Mouse (Mus musculus) frontal cortex, postnatal 36 days (tissue): ENCODE measurements around the gene Nudt3.
A peak's percentile ranks its signal among the peaks of the same experiment; 100 is the strongest.

ENCODE experiments used
- DNase-seq, 2 experiments: peaks; one replicate each; pipeline ENCODE4 v3.0.0; 2022; ENCODE audit warnings: low spot score in 2 of 2

Gene Nudt3

DNA sequence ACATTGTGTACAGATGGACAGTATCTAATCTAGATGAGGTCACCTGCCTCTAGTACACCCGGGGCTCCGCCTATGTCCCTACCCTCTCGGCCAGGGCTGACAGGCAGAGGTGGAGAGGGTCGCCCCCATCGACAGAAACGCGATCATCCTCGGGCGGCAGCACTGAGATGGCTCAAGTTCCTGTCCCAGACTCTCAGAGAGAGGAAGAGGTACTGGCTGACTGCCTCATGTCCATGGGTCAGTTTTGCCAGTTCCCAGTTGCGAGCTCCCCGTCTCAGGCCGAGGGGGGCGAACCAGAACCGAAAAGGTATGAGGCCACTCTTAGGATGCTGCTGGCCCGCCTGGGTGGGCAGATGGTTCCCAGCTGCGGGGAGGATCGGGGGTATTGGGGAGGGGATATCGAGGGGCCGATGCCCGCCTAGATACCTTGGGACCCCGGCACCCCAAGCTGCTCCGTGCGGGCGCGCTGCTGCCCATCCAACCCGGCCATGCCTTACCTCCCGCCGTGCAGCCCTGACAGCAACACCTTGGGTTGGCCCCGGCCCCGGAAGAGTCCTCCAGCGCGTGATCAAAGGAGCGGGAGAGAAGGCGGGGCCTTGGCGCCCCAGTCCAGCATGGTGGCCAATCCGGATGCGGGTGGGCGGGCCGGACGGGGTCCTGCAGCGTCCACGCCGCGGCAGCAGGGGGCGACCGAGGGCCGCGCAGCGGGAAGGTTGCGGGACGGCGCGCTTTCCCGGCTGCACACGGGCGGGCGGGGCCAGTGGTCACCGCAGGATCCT is 57.9 kb downstream of the Nudt3 start, which contains the start of gene AI413582:
Gene AI413582, minus strand, starts transcription at position 594 of the 779 bp plus-strand sequence.
- DNase-seq: peak; percentile 97

DNA sequence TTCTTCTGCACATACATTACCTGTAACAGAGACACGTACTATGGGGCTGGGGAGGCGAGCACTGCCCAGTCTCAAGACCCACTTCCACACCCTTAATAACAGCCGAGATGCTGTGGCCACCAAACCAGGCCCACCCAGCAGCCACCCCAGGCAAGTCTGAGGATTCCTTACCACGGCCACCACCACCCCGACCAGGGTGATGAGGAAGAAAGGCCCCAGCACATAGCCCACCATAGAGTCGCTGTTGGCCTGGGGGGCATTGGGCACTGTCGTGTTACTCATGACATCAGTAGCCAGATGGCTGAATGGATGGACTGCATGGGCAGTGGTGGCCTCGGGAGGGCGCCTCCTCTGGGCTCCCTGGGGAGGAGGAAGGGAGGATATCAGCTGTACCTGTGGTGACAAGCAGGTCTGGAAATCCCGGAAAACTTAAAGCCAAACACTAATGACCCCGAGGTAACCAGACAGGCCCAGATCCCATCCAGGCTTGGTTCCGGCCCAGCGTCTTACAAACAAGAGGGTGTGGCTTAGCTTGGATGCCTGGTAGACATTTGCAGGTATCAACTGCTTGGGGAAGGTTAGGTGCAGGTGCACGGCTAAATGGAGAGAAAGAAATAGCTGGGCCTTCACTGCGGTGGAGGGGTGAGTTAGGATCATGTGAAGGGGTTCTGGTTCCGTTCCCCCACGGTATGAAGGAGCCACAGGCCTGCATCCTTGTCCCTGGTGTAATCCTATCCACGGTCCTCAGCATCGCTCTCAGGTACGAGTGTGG is 58.7 kb downstream of the Nudt3 start:
- DNase-seq: no peak

DNA sequence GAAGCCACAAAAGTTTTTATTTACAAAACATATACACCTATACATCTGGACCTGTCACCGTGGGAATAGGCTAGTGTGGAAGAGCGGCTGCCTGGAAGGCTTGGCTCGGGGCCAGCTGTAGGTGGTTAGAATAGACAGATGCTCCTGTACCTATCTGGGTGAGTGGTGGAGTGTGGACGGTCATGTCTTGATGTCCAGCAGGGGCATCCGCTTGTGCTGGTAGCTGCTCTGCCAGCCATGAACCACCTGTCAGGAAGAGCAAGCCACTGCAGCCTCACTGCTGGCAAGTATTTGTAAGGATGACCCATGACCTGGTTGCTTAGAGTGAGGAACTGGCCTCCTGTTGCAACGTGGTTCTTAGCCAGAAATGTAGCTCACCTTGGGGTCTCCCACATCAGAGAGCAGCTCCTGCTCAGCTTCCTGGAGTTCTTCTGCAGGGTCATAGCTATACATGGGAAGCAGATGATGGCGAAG is 59.5 kb downstream of the Nudt3 start:
- DNase-seq: no peak

DNA sequence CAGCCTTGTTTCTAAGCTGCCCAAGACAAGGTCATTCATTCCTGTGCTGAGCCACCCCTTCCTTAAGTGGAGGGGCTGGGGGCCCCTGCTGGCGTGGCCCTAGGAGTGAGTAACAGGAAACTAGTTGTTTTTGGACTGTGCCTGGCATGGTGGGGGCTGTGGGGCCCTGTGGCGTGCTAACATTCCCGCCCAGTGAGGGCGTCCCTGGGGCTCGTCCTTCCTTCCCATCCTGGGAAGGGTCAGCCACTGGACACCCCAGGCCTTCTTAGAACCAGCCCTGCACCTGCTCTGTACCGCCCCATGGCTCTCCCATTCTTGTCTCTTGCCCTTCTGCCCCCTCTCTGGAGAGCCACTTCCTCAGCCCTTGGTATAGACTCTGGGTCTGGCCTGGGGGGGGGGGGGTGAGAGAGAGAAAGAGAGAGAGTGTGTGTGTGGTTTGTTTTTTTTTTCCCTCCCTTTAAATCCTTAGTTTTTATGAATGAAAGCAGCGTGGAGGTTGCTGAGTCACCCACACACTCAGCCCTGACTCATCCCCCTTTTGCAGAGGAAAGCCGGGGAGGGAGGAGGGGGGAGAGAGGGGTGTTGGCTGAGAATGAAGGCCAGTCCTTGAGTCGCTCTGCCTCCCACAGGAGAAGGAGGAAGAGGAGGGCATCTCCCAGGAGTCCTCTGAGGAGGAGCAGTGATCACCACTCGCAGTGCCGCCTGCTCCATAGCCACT is 61.3 kb downstream of the Nudt3 start:
- peak; percentile 70 to 76 for DNase-seq

DNA sequence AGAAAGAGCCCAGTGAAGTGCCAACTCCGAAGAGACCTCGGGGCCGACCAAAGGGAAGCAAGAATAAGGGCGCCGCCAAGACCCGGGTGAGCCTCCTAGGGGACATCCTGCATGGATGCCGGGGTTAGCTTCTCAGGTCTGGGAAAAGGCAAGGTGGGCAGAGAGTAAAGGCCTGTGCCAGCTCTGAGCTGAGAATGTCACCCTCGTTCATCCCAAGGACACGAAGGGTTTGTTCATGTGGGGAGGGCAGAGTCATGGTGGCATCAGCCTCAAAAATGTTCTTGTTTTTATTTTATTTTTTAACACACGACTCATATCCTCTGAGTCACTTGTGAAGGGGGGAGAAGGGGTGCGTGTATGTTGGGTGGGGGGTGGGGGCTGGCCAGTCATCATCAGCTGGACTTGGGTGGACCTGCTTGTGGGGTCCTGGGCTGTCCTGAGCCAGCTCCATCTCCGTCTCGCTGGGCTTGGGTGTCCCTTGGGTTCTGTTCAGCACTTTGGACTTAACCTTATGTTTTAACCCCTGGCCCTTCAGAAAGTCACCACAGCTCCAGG is 62.3 kb downstream of the Nudt3 start:
- DNase-seq: no peak

DNA sequence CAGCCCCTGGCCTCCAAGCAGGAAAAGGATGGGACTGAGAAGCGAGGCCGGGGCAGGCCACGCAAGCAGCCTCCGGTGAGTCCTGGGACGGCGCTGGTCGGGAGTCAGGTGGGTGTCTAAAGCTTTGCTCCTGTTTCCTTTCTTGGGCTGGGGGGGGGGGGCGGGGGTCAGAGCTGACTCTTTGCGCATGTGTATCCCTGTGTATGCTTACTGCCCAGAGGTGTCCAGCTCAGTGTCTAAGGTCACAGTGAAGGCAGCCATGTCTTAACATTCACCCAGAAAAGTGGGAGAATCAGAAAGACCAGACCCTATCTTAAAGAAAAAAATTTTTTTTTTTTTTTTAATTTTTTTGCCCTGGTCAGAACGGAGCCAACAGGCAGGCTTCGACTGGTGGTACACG is 63.7 kb downstream of the Nudt3 start:
- no peak for DNase-seq

DNA sequence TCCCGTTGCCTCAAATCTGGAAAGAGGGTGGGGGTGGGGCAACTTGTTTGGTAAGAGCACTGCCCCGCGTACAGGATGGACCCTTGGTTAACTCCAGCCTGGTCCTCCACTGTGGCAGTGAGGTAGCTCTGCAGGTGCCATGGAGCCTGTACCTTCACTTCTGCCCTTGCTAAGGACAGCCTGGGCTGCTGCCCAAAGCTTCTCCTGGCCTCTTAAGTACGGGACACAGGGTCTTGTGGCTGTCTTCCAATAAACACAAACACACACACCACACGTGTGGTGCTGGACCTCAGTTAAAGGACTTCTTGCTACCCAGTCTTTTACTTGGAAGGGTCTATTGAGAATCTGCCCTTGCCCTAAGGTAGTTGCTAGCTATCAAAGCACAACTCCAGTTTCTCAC is 64.5 kb downstream of the Nudt3 start:
- no peak for DNase-seq

DNA sequence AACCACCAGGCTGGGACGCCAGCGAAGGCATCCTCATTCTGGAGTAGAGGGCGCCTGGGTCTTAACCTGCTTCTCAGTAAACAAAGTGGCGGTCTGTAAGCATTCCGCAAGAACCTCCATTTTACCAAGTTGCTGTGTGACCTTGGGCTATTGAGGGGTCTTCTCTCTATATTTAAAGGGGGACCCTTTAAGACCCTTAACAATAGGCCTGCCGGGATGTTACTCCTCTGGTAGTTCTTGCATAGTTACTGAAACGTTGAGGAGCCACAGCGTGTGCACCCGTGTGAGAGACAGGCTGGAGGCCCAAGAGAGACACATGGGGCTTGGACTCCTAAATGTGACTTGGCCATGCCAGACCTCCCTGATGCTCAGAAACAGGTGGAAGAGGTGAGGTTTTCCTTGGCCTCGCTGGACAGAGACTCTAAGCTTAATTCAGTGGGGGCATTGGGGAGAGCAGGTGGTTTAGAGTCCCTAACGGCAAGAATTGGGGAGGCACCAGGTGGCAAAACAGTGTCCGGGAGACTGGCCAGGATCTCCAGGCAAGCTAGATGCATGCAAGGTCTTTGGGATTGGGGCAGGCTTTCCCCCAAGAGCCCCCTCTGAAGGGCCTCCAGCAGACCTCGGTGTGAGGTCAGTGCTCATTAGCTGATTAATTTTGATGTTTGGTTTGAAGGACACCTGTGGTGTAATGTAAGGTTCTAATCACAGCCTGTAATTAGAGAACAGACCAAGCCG is 65.2 kb downstream of the Nudt3 start:
- DNase-seq: no peak

DNA sequence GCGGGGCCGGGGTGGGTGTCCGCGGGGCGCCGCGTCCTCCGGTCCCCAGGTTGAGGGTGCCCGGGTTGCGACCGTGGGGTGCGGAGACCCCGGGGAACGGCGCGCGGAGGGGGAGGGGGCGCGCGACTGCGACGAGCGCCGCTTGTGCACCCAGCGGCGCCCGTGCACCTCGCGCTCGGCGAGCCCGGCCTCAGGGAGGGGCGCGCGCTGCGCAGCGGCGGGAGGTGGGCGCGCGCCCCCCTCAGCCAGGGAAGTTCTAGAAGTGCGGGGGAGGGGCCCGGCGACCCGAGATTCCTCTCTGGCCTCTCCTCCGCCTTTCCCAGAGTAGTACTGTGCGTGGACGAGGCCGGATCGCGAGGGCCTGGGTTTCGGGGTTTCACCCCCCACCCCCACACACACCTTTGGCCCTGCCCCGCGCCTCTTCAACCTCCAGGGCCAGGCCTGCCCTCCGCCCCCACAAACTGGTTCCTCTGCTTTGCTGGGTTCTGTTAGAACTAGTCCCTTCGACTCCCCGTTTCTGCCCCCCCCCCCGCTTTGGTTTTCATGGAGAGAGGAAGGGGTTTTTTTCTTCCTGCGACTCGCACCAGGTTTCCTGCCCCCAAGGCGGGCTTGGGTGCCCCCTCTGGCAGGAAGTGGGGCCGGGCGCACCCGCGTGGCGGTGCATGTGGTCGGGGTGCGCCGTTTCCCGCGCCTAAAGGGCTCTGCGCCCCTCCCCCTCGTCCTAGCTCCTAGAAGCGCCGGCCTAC is 65.9 kb downstream of the Nudt3 start:
- no peak for DNase-seq

DNA sequence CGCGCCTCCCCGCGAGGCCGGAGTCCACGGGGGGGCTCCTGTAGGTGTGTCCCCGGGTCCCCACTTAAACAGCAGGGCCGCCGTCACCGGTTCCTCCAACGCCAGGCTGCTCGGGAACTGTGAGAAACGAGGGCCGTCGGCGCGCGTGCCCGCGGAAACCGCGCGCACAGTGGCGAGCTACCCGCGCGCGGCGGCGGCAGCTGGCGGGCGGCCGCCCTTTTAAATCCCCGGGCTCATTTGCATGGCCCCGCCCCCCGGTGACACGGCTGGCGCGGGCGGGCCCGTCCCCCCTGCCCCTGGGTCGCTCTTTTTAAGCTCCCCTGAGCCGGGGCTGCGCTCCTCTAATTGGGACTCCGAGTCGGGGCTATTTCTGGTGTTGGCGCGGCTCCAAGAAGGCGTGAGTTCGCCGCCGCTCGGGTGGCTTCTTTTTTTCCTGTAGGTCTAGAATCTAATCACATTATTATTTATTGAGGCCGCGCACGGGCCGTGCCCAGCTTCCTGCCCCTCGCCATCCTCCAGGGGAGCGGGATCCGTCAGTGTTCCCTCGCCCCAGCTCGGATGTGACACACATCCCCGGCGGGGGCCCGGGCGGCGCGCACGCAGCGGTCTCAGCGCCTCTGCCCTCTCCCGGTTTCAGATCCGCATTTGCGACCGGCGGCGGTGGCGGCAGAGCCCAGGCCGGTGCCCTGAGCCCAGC is 66.8 kb downstream of the Nudt3 start, which contains the start of gene Hmga1:
Gene Hmga1, plus strand, starts transcription at position 183 of the 697 bp plus-strand sequence.
- peak; percentile 76 to 77 for DNase-seq

DNA sequence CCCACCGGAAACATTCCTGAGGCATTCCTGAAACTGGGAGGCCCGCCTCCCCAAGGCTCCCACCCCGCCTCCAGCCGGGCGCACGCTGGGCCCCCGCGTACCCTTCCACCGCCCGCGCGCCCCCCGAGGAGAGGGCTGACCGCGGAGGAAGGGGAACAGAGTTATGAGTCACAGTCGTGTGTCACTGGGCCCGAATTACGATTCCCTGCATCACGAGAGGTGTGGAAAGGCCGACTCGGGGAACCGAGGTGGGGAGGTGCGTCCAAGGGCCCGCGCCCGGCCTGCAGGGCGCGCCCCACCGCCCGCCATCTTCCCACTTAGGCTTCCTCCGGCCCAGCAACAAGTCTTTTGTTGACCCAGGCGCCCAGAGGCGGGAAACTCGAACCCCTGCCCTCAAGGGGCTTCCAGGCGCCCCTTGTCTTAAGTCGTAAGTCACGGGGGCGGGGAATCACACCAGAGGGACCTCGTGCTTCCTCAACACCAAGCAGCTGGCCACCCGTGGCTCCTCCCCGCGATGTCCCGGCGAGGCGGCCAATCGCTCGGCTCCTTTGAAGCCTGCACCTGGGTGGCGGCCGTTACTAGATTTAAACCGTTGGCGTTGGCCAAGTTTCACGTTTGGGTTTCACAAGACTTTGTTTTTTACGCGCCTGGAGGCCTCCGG is 67.7 kb downstream of the Nudt3 start:
- no peak for DNase-seq

DNA sequence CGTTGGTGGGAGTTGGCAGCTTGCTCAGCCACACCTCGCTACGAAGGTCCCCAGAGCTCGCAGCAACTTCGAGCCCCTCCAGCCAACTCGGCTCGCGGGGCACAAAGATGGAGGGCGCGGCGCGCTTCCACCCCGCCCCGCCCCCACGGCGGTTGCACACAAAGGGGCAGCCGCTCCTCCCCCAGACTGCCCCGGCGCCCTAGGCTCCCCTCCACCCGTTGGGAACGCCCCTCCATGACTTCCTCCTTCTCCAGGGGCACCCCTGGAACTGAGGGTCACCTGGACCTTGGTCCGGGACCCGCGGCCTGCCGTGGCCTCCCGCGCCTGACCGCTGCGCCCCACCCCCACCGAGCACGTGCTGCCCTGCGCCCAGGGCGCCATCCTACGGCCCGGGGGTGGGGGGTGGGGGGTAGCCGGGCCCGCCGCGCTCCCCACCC is 68.2 kb downstream of the Nudt3 start:
- DNase-seq: no peak

DNA sequence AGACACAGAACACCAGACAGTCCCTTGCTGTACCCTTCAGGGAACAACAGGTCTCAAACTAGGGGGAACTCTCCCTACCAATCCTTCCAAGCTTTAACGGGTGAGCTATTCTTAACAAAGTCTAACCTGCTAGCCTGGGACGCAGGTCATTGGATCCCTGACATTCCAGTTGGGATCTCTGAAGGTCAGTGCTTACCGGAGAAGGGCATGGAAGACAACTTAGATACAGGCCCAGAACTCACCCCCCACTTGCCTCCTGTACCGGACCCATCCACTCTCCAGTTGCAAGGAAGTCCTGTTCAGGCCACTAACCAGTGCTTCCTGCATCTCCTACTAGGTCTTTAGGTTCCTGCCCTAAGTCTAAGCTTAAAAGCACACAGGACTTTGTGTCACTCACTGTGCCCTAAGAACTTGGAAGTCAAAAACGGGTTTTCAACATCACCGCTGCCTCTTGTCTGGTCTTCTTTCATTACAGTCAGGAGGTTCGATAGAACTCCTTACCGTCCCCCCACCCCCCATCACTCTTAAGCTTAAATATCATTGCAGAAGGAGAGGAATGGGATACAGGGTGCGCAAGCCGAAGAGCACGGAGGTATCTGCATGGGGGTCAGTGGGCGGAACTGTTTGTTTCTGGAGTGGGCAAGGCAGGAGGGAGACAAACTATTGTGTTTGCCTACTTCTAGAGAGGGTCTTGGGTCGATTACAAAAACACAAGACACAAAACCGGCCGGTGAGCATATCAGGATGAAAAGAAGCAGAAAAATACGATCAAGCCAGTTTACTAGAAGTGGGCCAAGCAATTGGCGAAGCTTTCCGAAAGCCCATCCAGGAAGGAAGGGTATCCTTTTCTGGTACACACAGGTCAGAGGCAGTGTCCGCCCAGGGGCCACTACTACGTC is 69.0 kb downstream of the Nudt3 start:
- no peak for DNase-seq

DNA sequence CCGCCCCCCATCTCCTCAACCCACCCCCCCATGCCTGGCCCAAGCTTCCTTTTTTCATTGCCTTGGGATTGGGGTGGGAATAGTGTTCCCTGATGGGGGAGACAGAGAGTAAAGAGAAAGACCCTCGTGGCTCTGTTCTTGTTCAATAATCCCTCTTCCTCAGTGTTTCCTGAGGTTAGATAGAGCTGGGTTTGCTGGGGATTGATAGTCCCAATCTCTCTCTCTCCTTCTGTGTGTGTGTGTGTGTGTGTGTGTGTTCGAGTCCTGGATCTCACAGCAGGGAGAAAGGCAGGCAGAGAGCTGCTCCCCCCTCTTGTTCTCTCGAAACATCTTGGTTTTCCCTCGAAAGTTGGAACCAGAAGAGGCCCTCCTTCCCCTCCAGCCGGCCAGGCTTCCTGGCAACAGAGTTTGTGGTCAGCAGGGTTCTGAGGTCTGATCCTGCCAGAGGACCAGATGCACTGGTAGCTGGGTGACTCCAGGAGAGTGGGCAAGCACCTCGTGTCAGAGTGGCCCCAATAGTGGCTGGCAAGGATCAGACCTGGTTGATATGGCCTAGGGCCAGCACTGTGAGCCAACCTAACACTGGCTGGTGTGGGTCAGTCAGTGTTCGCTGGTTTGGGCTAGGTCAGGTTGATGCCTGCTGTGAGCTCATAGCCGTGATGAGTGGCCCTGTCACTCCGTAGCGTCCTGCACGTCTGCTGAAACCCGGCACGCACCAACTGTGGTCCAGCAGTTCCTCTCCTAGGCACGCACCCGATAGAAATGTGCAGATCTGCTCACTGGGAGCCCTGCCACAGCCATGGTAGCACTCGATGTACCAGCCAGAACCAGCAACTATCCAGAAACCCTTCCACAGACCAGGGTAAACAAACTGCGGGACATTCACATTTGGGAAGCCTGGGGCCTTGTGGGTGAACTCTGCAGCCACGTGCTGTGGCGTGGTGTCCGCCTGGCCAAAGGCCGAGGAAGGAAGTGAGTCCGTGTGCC is 70.8 kb downstream of the Nudt3 start:
- no peak for DNase-seq

DNA sequence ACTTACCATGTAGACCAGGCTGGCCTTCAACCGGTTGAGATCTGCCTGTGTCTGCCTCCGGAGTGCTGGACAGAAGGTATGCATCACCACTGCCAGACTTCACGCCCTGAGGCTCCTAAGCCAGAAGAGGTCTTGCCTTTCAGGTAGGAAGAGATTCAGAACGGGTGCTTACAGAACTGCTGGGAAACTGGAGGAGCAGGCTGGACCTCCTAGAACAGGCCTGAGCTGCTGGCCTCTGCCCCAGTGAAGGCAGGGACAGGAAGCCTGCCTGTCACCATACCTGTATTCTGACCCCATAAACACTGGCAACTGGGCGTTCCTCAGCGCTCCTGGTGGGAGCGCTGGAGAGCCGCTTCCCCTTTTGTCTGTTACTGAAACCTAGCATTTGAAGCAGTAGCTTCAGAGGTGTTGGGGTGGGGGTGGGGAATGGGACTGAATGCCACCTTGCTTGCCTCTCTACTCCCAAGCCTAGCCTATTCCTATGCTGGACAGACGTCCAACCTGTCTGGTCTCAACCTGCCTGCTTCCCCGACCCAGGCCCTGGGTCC is 71.8 kb downstream of the Nudt3 start:
- no peak for DNase-seq

DNA sequence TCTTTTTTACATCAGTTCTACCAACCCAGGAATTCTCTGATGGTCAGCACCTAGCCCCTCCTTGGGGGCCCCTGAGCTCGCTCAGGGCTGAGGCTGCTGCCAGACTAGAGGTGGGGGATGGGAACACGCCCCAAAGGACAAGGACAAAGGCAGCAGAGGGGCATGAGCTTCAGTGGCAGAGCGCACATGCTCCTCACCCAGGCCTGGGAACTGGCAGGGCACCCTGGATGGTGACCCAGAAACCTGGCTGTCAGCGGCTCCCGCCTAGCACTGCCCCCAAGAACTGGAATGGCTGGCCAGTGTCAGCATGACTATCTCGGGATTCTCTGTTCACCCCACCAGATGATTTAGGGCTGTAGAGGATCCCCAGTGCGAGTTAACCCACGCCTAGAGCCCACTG is 74.1 kb downstream of the Nudt3 start:
- DNase-seq: no peak
